Mouse (Mus musculus): Measurements from ENCODE around the gene Zscan20.

DNA sequence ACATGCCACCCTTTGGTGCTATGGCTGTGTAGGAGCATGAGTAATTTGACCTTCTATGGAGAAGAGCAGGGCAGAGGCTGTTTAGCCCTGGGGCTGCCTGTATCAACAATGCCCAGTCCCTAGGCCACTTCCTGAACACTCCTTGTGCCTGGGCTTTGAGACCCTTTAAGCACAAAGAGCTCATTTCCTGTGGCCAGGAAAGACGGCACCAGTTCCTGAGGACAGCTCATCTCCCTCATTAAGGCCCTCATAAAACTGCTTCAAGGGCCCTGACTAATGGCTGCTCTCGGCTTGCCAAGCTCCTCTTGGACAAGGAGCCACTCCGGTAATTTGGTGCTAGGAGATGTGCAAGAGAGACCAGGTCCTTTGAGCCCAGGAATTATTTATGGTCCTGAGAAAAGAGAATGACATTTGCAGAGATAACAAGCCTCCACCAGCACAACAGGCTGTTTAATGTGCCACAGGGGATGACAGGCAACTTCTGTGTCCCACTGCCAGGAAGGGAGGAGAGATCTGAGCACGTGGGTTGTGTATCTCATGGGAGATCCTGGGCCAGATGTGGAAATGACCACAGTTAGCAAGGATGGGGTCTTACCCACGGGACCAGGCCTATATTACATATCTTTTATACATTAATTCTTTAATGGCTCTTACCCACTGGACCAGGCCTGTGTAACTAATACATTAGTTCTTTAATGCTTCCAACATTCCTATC lies 42.8 kb upstream of the Zscan20 start:
- TF ChIP-seq CTCF (IDR thresholded peaks at IDR 0.05; ENCODE audit: low read depth, low read length): no peak
- no peak for TF ChIP-seq POLR2A (IDR thresholded peaks at IDR 0.05; ENCODE audit: borderline replicate concordance, low read depth, low read length)
